Mouse (Mus musculus): ENCODE measurements around the gene Pnmal2. TPM values are rescaled to one million over a fixed set of nuclear protein-coding genes. Genes with fewer than 3 reads are reported as not detected.
A peak's percentile ranks its signal among the peaks of the same experiment; 100 is the strongest.

Gene Pnmal2
- total and polyA plus RNA-seq, 2 experiments from 2014 or later = 106 to 139 TPM

GRCm38 (mm10) chr7:16995345-16995744 lies 50.9 kb downstream of the Pnmal2 start:
- Histone ChIP-seq H3K9ac (replicated peaks; ENCODE audit: low read length) (peak overlapping the region; percentile 53; the same call in 1 of the 2 replicates), H3K27me3 (ENCODE audit: insufficient read depth, low read length) (no peaks in the 10 kb centered on the region), H3K9me3 (ENCODE audit: low read length) (no peaks in the 10 kb centered on the region), H3K36me3 (ENCODE audit: insufficient read depth, low read length) (no peaks in the 10 kb centered on the region), H3K4me2 (ENCODE audit: low read depth, low read length) (peak overlapping the region; percentile 59; the same call in 1 of the 2 replicates), H3K4me3 (ENCODE audit: low read length) (peak overlapping the region; percentile 38; the same call in 1 of the 2 replicates), H3K27ac (0 out of 2 replicates have a peak overlapping the region, but pooled peaks have one; percentile 74), H3K4me1 (ENCODE audit: insufficient read depth, low read length) (peaks cover 7% of the 10 kb centered on the region; the same call in 1 of the 2 replicates)
- no peak for TF ChIP-seq CTCF (IDR thresholded peaks at IDR 0.05; ENCODE audit: low read depth)
- no peak for ATAC-seq
- WGBS = 79% methylated on average over 4 of the region's 4 CpGs
- DNase-seq (ENCODE audit: low spot score) = no peak

Other genes starting within 250 kb of the Pnmal2 start
- not detected in 2 replicates for gene Ceacam9, start 222.8 kb upstream of the Pnmal2 start, total RNA-seq (2014; rRNA removed)
- gene Ceacam9, start 222.8 kb upstream of the Pnmal2 start, polyA plus RNA-seq (2015; fragmentation: Nextera tagmentation; extraction: Ambion mirVana) = 0.67 and 0.68 TPM in 2 replicates
- 556 and 619 TPM in 2 replicates for gene Ap2s1, start 206.3 kb upstream of the Pnmal2 start, total RNA-seq (2014; rRNA removed)
- 501 and 524 TPM in 2 replicates for gene Ap2s1, start 206.3 kb upstream of the Pnmal2 start, polyA plus RNA-seq (2015; fragmentation: Nextera tagmentation; extraction: Ambion mirVana)
- 18.1 and 19.2 TPM in 2 replicates for gene Slc1a5, start 163.3 kb upstream of the Pnmal2 start, total RNA-seq (2014; rRNA removed)
- gene Slc1a5, start 163.3 kb upstream of the Pnmal2 start, polyA plus RNA-seq (2015; fragmentation: Nextera tagmentation; extraction: Ambion mirVana) = 9.5 and 9.7 TPM in 2 replicates
- gene Strn4, start 128.8 kb upstream of the Pnmal2 start, total RNA-seq (2014; rRNA removed) = 234 and 248 TPM in 2 replicates
- 128 and 141 TPM in 2 replicates for gene Strn4, start 128.8 kb upstream of the Pnmal2 start, polyA plus RNA-seq (2015; fragmentation: Nextera tagmentation; extraction: Ambion mirVana)
- gene Fkrp, start 128.0 kb upstream of the Pnmal2 start, total RNA-seq (2014; rRNA removed) = 63.1 and 73.8 TPM in 2 replicates
- gene Fkrp, start 128.0 kb upstream of the Pnmal2 start, polyA plus RNA-seq (2015; fragmentation: Nextera tagmentation; extraction: Ambion mirVana) = 45.2 and 45.4 TPM in 2 replicates
- gene Prkd2, start 101.8 kb upstream of the Pnmal2 start, total RNA-seq (2014; rRNA removed) = 4.3 and 5.4 TPM in 2 replicates
- gene Prkd2, start 101.8 kb upstream of the Pnmal2 start, polyA plus RNA-seq (2015; fragmentation: Nextera tagmentation; extraction: Ambion mirVana) = 4.3 and 4.8 TPM in 2 replicates
- 85.9 and 95.6 TPM in 2 replicates for gene Dact3, start 69.4 kb upstream of the Pnmal2 start, total RNA-seq (2014; rRNA removed)
- gene Dact3, start 69.4 kb upstream of the Pnmal2 start, polyA plus RNA-seq (2015; fragmentation: Nextera tagmentation; extraction: Ambion mirVana) = 7.2 TPM in 2 replicates
- 4.1 TPM in 1 of 2 replicates, not detected in the other for gene Gng8, start 52.9 kb upstream of the Pnmal2 start, total RNA-seq (2014; rRNA removed)
- gene Gng8, start 52.9 kb upstream of the Pnmal2 start, polyA plus RNA-seq (2015; fragmentation: Nextera tagmentation; extraction: Ambion mirVana) = 0.62 and 4.7 TPM in 2 replicates
- 0.18 and 0.21 TPM in 2 replicates for gene Ptgir, start 38.2 kb upstream of the Pnmal2 start, total RNA-seq (2014; rRNA removed)
- gene Ptgir, start 38.2 kb upstream of the Pnmal2 start, polyA plus RNA-seq (2015; fragmentation: Nextera tagmentation; extraction: Ambion mirVana) = 0.05 TPM in 2 replicates
- gene Calm3, start 20.6 kb upstream of the Pnmal2 start, total RNA-seq (2014; rRNA removed) = 1,865 and 2,018 TPM in 2 replicates
- 435 and 441 TPM in 2 replicates for gene Calm3, start 20.6 kb upstream of the Pnmal2 start, polyA plus RNA-seq (2015; fragmentation: Nextera tagmentation; extraction: Ambion mirVana)
- 22.7 and 24.3 TPM in 2 replicates for gene Pnmal1, start 15.0 kb downstream of the Pnmal2 start, total RNA-seq (2014; rRNA removed)
- 40.9 and 41.2 TPM in 2 replicates for gene Pnmal1, start 15.0 kb downstream of the Pnmal2 start, polyA plus RNA-seq (2015; fragmentation: Nextera tagmentation; extraction: Ambion mirVana)
- 36.9 and 41.7 TPM in 2 replicates for gene Gm42372, start 38.4 kb downstream of the Pnmal2 start, total RNA-seq (2014; rRNA removed)
- gene Gm42372, start 38.4 kb downstream of the Pnmal2 start, polyA plus RNA-seq (2015; fragmentation: Nextera tagmentation; extraction: Ambion mirVana) = 8.2 and 8.9 TPM in 2 replicates
- 6.0 and 7.1 TPM in 2 replicates for gene Ccdc8, start 48.0 kb downstream of the Pnmal2 start, total RNA-seq (2014; rRNA removed)
- gene Ccdc8, start 48.0 kb downstream of the Pnmal2 start, polyA plus RNA-seq (2015; fragmentation: Nextera tagmentation; extraction: Ambion mirVana) = 3.0 and 3.6 TPM in 2 replicates
- 68.9 and 86.0 TPM in 2 replicates for gene Ppp5c, start 83.2 kb downstream of the Pnmal2 start, total RNA-seq (2014; rRNA removed)
- 140 and 143 TPM in 2 replicates for gene Ppp5c, start 83.2 kb downstream of the Pnmal2 start, polyA plus RNA-seq (2015; fragmentation: Nextera tagmentation; extraction: Ambion mirVana)
- 5.7 and 22.1 TPM in 2 replicates for gene Hif3a, start 117.7 kb downstream of the Pnmal2 start, total RNA-seq (2014; rRNA removed)
- 2.5 and 3.4 TPM in 2 replicates for gene Hif3a, start 117.7 kb downstream of the Pnmal2 start, polyA plus RNA-seq (2015; fragmentation: Nextera tagmentation; extraction: Ambion mirVana)
- 3.4 and 4.4 TPM in 2 replicates for gene Psg16, start 129.4 kb downstream of the Pnmal2 start, total RNA-seq (2014; rRNA removed)
- 5.8 and 6.6 TPM in 2 replicates for gene Psg16, start 129.4 kb downstream of the Pnmal2 start, polyA plus RNA-seq (2015; fragmentation: Nextera tagmentation; extraction: Ambion mirVana)
- 0.37 and 0.58 TPM in 2 replicates for gene Ceacam3, start 205.6 kb downstream of the Pnmal2 start, total RNA-seq (2014; rRNA removed)
- gene Ceacam3, start 205.6 kb downstream of the Pnmal2 start, polyA plus RNA-seq (2015; fragmentation: Nextera tagmentation; extraction: Ambion mirVana) = 0.05 TPM in 2 replicates